Mouse (Mus musculus): ENCODE measurements around the gene Olfr1229.

Gene Olfr1229

GRCm38 (mm10) chr2:89287914-89288313 lies at the start of gene Olfr1229:
Gene Olfr1229, minus strand, starts transcription at chr2:89288014.
- in situ Hi-C loops (cut with MboI, MseI) = no loop called here

DNA sequence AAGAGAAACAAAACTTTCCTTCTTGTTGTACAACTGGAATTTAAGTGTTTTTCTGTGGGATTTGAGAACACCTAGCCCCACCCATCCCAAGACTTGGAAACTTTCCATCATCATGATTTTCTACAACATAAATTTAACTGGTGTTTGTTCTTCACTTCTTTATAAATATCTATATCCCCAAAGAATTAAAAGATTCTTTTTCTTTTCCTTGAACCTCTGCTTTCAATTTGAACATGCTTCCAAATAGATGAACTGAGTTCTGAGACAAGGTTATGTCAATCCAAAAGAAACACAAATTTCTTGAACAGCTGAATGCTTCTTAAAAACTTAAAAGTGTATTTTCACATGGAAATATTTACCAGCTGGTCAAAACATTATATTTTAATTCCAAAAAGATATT lies 41.8 kb upstream of the Olfr1229 start, which contains the start of gene Olfr1232:
Gene Olfr1232, minus strand, starts transcription at position 101 of the 400 bp plus-strand sequence.
- in situ Hi-C loops (cut with MboI, MseI) = no loop called here

DNA sequence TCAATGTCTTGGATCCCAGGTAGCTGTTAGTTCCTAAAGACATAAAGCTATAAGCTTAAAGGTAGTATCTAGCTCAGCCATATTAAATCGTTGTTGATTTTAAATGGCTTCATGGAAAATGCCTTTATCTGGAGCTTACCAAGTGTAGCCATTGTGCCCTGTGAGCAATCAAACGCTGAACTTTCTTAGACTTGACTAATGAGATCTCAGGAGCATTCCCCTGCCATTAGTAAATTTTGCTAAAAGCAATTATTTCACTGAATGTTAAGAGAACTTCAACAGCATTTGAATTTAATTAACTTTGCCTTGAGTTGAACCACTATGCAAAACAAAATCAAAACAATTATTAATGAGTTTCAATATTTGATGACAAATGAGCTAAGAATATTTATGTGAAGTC lies 19.2 kb upstream of the Olfr1229 start, which contains the start of gene Olfr1231:
Gene Olfr1231, minus strand, starts transcription at position 101 of the 400 bp plus-strand sequence.
- in situ Hi-C loops (cut with MboI, MseI) = no loop called here

- in situ Hi-C loops (cut with MboI, MseI) = no loop called here
Observed at GRCm38 (mm10) chr2:89297168-89297567, 9.4 kb upstream of the Olfr1229 start, which contains the start of gene Olfr1230. Gene Olfr1230, minus strand, starts transcription at chr2:89297268.

GRCm38 (mm10) chr2:89253962-89254361 lies 33.9 kb downstream of the Olfr1229 start, which contains the start of gene Olfr1228:
Gene Olfr1228, minus strand, starts transcription at chr2:89254062.
- in situ Hi-C loops (cut with MboI, MseI) = loop anchor here (5.0 kb wide), 1 partner anchor 37 kb away; no protein-coding TSS in a partner anchor

Data from regulatory T cell (primary cell).